26 mouse cellular contexts compared by ENCODE assay signal in the genomic region with DNA sequence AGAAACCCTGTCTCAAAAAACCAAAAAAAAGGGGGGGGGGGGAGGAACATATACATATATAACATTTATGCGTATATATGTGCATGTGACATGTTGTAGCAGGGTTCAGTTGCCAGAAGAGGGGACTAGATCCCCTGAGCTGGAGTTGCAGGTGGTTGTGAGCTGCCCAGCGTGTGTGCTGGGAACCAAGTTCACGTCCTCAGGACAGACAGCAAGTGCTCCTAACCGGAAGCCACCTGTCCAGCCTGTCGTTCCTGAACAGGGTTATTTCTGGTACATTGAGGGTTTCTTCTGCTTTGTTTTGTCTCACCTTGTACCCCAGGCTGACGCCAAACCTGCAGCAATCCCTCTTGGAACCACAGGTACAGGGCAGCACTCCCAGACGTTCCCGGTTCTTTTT. TPM values are rescaled to one million over a fixed set of nuclear protein-coding genes. Genes with fewer than 3 reads are reported as not detected.
"Had no signal": no experiment of that assay in that cellular context is flagged by ENCODE, and none has a peak within 500 bp of the region (broad histone marks: within the 10 kb centered on the region; RNA-seq: fewer than 3 reads in every experiment).

No protein-coding gene starts in this region.

- DNase-seq: retina, postnatal 1 day; right cerebral cortex, adult 18-20 months; right cerebral cortex, postnatal 14 days; right cerebral cortex, postnatal 25 days; right cerebral cortex, postnatal 4 days; spleen, adult 18-20 months; thymus, adult 18-20 months; thymus, adult 2 months; thymus, postnatal 14 days; thymus, postnatal 25 days; thymus, postnatal 36 days; thymus, postnatal 4 days had no signal

- H3K9ac ChIP-seq: neural tube, embryonic 12.5 days; neural tube, embryonic 13.5 days; neural tube, embryonic 15.5 days; stomach, embryonic 15.5 days had no signal

- H3K9me3 ChIP-seq: neural tube, embryonic 12.5 days; neural tube, embryonic 13.5 days; neural tube, embryonic 15.5 days; stomach, embryonic 15.5 days had no signal

- H3K4me3 ChIP-seq: neural tube, embryonic 12.5 days; neural tube, embryonic 13.5 days; neural tube, embryonic 15.5 days; stomach, embryonic 15.5 days had no signal

- H3K27ac ChIP-seq: neural tube, embryonic 12.5 days; neural tube, embryonic 13.5 days; neural tube, embryonic 15.5 days; stomach, embryonic 15.5 days; stomach, postnatal 0 days had no signal

- H3K4me2 ChIP-seq: neural tube, embryonic 12.5 days; neural tube, embryonic 13.5 days; neural tube, embryonic 15.5 days; stomach, embryonic 15.5 days had no signal

- H3K27me3 ChIP-seq: neural tube, embryonic 12.5 days; neural tube, embryonic 13.5 days; neural tube, embryonic 15.5 days; stomach, embryonic 15.5 days had no signal

RNA-seq across cellular contexts. Expression of gene AF366264, which starts 48.6 kb away (rescaled TPM):
- total RNA-seq: neutrophil, adult 5-6 weeks had no signal
- polyA plus RNA-seq: neural tube, embryonic 11.5 days; neural tube, embryonic 12.5 days; neural tube, embryonic 13.5 days; neural tube, embryonic 14.5 days; neural tube, embryonic 15.5 days; small intestine, adult 2 months; spleen, adult 2 months; stomach, embryonic 14.5 days; stomach, embryonic 15.5 days; stomach, embryonic 16.5 days; stomach, postnatal 0 days; thymus, adult 2 months; thymus, postnatal 0 days; urinary bladder, adult 2 months had no signal
